Mouse (Mus musculus) heart, adult 11 months (tissue): ENCODE results near the gene Ciapin1.
"Not testable (repeated sequence)": the region's sequence is repeated elsewhere in the genome, so short reads cannot be mapped to it uniquely, and the experiment has no call there.

Experiments
- DNase-seq: peaks from one replicate; pipeline ENCODE4 v3.0.0; 2022

Ciapin1 gene

DNA sequence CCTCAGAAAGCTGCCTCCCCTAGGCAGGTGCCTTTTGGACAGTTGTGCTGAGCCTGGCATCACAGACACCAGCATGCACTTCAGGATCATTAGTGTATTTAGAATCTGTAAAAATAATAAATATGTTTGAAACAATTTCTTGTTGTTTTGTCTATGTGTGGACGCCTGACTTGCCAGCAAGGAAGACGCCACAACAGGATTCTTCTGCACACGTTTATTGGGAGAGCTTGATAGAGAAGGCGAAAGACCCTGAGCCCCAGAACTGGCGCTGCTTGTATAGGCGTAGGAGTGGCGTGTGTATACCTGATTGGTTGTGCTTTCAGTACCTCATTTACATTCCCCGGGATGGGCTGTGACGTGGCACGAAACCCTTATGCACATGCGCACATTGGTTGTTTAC is 16.6 kb upstream of the Ciapin1 start:
- peak; percentile 91 for DNase-seq

GRCm38 (mm10) chr8:94850049-94850448 is 11.9 kb upstream of the Ciapin1 start:
- peak; percentile 81 for DNase-seq

GRCm38 (mm10) chr8:94841183-94841582 is 3.0 kb upstream of the Ciapin1 start:
- peak; percentile 52 for DNase-seq

DNA sequence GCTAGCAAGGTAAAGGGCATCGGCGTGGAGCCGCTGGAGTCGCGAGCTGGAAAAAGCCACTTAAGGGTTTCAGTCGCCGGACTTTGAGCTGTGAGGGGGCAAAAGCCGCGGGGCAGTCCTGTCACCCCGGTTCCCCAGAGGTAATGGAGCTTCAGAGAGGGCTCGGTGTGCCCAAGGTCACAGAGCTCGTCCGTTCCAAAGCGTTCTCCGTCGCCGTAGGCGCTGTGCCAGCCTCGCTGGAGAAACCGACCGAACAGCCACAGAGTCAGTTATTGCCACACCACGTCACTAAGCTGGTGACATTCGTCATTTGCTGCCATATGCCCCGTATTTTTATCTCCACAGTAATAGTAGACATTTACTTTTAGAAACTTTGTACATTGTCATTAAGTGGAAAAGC is 442 bp upstream of the Ciapin1 start:
- DNase-seq: peak; percentile 97

DNA sequence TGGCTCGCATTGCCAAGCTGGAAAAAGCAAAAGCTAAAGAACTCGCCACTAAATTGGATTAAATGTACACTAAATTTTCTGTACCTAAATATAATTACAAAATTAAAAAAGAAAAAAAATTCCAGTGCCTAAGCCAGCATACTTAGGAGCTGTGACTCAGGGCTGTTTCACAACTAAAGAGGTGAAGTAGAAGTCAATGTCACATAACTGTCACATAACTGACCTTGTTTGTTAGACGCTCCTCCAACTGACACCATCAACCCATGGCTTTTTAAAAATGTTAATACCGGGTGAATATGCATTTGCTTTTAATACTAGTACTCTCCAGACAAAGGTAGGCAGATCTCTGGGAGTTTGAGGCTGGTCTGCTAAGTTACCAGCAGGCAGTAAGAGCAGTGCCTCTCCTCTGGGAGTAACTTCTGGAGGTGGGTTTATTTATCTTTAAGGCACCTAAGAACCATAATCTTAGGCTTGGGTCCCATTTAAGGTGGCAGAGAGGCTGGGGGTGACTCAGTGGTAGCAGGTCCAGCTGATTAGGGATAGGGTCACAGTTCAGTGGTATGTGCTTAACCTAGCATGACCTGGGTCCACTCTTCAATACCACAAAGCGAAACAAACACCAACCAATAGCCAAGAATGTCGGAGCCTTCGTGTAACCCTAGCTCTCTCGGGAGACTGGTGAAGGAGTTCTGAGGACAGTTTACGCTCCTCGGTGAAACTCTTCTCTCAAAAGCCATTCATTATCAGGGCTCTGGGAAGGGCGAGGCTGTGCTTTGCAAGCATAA is 1.5 kb downstream of the Ciapin1 start:
- peak; percentile 89 for DNase-seq

DNA sequence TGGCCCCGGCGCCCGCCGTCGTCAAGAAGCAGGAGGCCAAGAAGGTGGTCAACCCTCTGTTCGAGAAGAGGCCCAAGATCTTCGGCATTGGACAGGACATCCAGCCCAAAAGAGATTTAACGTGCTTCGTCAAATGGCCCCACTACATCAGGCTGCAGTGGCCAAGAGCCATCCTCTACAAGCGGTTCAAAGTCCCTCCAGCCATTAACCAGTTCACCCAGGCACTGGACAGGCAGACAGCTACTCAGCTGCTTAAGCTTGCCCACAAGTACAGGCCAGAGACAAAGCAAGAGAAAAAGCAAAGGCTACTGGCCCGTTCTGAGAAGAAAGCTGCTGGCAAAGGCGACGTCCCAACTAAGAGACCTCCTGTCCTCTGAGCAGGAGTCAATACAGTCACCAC is 2.4 kb downstream of the Ciapin1 start:
- not testable (repeated sequence) for DNase-seq

- not testable (repeated sequence) for DNase-seq
Observed at GRCm38 (mm10) chr8:94833901-94834405, 4.2 kb downstream of the Ciapin1 start.

DNA sequence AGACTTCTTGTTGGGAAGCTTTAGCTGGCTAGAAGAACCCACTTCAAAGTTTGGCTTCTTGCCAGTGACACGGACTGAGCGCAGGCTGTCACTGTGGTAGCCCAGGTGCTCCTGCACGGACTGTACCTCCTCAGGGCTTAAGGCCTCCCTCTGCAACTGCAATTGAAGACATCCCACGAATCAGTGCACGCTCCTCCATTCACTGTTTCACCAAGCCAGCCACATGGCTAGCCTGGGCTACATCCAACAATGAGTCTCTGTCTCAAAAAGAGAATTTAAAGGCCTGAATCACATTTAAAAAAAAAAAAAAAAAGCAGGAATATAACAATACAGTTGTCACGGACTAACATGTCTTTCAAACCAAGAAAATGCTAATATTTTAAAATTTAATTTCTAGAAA is 9.9 kb downstream of the Ciapin1 start:
- DNase-seq: no peak

DNA sequence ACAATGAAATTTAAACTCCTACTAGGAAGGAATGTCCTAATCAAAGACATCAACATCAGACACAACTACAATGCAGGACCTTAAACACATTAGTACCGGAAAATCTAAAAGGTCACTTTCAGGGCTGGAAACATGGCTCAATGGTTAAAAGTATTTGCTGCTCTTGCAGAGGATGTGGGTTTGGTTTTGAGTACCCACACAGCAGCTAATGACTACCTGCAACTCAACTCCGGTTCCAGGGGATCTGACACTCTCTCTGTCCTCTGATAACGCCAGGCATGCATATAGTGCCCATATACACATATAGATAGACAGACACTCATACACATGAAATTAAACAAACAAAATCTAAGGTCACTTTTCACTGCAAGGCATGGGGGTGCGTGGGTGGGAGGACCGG is 11.9 kb downstream of the Ciapin1 start:
- DNase-seq: no peak

GRCm38 (mm10) chr8:94825170-94825569 is 13.0 kb downstream of the Ciapin1 start:
- DNase-seq: no peak

- no peak for DNase-seq
Observed at GRCm38 (mm10) chr8:94822637-94823560, 15.3 kb downstream of the Ciapin1 start.

DNA sequence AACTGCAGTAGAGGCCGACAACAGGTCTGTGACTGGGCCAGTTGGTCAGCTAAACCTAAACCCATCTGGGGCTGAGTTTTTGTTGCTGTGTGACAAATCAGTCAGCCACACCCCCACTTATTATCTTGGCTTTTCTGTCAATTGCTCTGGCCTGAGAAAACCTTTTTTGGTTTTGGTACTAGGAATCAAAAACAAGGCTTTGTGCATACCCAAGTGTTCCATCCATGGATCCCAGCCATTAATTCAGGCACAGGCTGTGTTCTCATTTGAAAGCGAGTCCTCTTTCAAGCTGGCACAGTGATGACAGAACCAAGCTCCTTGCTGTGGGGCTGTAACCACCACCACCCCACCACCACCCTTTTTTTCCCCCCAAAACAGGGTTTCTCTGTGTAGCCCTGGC is 16.8 kb downstream of the Ciapin1 start:
- no peak for DNase-seq

DNA sequence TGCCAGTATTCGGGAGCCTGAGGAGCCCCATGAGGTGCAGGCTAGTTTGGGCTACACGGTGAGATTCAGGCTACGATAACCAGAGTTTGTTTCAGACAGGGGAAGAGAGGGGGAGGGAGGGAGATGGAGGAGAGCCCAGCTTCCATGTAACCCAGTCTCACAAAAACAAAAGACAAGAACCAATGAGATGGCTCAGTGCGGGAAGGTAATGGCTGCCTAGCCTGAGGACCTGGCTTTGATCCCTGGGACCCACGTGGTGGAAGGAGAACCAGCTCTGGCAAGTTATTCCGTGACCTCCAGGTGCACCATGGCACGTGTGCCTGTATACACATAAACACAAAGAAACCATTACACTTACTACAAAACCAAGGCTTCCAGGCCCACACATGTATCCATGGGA is 17.6 kb downstream of the Ciapin1 start:
- DNase-seq: no peak

DNA sequence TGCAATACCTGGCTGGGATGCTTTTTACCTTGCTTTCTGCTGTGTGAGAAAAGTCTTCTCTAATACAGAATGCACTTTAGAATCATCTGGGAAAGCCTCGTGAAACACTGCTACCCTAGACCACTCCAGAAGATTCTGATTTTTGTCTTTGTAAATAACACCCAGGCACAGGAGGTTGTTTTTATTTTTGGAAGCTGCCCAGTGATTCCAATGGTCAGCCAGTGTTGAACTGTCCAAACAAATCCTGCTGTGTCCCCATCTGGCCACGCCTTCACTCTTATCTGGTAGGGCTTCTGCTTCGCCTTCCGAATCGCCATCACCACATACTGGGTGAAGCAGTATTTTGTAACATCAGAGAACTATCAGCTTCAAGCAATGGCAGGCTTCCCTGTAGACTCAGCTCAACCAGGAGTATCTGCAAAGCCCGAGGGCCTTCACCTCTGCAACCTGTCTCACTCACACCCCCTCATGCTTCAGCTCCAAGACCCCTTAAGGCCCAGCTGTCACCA is 18.4 kb downstream of the Ciapin1 start:
- DNase-seq: no peak

DNA sequence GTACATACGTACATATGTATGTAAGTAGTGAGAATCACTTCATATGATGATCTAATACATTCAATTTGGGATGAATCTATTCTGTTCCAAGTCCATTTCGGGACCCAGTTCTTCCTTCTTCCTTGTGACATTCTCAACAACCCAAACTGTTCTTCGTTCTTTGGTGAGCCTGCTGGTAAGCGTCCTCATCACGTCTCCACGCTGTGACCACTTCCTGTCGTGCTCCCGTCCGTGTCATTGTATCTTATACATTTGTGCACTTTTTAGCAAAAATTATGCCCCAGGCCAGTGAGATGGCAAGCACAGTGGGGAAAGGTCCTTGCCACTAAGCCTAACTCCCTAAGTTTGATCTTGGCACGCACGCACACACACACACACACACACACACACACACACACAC is 20.2 kb downstream of the Ciapin1 start:
- DNase-seq: no peak

DNA sequence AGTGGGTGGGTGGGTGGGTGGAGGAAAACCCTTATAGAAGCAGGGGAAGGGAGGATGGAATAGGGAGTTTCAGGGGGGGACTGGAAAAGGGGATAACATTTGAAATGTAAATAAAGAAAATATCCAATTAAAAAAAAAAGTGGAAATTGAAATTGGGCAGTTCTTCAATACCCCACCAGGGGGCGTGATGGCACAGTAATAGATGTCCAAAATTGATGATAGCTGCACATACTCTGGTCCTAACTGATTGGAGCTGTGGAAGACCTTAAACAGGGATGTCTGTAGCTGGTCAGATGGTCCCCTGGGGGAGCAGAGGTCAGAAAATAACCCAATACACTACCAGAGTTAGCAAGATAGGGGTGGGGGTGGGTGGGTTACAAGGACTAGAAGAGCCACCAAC is 23.6 kb downstream of the Ciapin1 start:
- no peak for DNase-seq

- DNase-seq: peak; percentile 96
Observed at GRCm38 (mm10) chr8:94812645-94813098, 25.5 kb downstream of the Ciapin1 start.

- no peak for DNase-seq
Observed at GRCm38 (mm10) chr8:94811654-94812053, 26.5 kb downstream of the Ciapin1 start.

GRCm38 (mm10) chr8:94810855-94811254 is 27.3 kb downstream of the Ciapin1 start:
- DNase-seq: no peak

DNA sequence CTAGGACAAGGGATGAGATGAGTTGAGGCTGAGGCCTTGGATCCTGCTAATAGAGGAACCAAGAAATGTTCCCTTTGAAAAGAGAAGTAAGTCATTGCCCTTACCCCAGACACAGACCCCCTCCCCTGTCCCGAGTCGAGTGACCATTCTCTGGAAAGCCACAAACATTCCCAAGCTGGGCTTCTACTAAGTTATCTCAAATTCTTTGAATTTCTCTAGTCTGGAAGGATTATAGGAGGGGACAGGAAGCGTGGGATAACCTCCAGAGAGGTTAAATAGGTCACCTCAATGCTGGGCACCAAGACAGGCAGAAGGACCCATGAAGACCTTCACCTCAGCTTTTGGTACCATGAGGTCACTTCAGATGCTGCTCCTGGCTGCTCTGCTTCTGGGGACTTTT is 28.0 kb downstream of the Ciapin1 start, which contains the start of gene Ccl17:
TSS of gene Ccl17 (plus strand) at position 301 of the 400 bp plus-strand sequence.
- no peak for DNase-seq

DNA sequence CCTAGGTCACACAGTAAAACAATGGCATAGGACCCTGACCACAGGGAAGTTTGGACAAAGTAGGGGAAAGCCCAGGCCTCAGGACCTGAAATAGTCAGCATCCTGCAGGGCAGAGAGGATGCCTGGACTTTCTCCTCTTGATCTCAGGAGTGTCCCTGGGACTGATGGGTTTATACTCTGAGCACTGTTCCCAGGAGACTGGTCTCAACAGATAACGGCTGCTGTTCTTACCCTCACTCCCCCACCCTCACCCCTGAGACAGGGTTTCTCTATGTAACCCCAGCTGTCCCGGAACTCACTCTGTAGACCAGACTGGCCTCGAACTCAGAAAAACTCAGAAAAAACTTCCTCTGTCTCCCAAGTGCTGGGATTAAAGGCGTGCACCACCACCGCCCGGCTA is 29.8 kb downstream of the Ciapin1 start:
- DNase-seq: no peak

- DNase-seq: peak; percentile 96
Observed at GRCm38 (mm10) chr8:94807506-94807905, 30.7 kb downstream of the Ciapin1 start.

DNA sequence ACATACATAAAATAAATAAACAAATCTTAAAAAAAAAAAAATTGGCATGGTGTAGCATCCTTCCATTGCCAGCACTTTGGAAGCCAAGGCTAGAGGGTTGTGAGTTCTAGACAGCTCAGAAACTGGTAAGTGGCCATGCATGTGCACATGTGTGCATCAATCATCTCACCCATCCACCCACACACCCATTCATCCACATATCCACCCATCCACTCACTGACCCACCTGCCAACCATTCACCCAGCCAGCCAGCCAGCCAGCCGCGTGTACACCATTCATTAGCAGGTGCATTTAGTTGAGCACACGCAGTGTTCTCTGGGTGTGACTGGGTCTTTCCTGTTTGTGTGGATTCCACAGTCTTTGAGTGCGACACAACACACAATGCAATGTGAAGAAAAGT is 32.3 kb downstream of the Ciapin1 start:
- DNase-seq: no peak
